Mouse (Mus musculus) forelimb bud, embryonic 11.5 days (tissue): ENCODE data around the gene Fam193b.

ENCODE experiments used
- DNase-seq: peaks from one replicate; pipeline ENCODE4 v3.0.0-alpha.2; 2012; ENCODE audit warnings: low read depth, low spot score

Gene Fam193b

GRCm38 (mm10) chr13:55500575-55500974 lies 70.3 kb downstream of the Fam193b start:
- DNase-seq, result no peak

- no peak for DNase-seq
These were observed 72.0 kb downstream of the Fam193b start for GRCm38 (mm10) chr13:55498906-55499305.

GRCm38 (mm10) chr13:55496661-55497060 lies 74.3 kb downstream of the Fam193b start:
- DNase-seq, result no peak

- DNase-seq, result no peak
These were observed 75.2 kb downstream of the Fam193b start for GRCm38 (mm10) chr13:55495702-55496101.

GRCm38 (mm10) chr13:55494883-55495621 lies 75.9 kb downstream of the Fam193b start:
- DNase-seq, result no peak

GRCm38 (mm10) chr13:55494257-55494656 lies 76.7 kb downstream of the Fam193b start:
- no peak for DNase-seq
